Mouse (Mus musculus): Measurements from ENCODE around the gene Ppp1ca.
A peak's percentile ranks its signal among the peaks of the same experiment; 100 is the strongest.

Ppp1ca gene

GRCm38 (mm10) chr19:4191528-4192250 is at the start of gene Ppp1ca:
TSS of gene Ppp1ca (plus strand) at chr19:4192065.
- peak; percentile 91 for DNase-seq (ENCODE audit: low spot score)

DNA sequence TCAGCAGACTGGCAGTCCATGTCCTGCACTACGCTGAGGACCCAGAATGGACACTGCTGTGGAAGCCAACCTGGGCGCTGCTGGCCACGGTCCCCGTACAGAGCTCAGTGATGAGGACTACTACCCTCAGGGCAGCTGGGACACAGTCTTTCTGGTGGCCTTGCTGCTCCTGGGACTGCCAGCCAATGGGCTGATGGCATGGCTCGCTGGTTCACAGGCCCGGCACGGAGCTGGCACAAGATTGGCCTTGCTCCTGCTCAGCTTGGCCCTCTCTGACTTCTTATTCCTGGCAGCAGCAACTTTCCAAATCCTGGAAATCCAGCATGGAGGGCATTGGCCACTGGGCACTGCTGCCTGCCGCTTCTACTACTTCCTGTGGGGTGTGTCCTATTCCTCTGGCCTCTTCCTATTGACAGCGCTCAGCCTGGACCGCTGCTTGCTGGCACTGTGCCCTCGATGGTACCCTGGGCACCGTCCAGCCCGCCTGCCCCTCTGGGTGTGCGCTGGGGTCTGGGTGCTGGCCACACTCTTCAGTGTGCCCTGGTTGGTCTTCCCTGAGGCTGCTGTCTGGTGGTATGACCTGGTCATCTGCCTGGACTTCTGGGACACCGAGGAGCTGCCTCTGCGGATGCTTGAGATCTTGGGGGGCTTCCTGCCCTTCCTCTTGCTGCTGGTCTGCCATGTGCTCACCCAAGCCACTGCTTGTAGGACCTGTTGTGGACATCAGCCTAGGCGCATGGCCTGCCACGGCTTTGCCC is 49.3 kb upstream of the Ppp1ca start:
- no peak for DNase-seq (ENCODE audit: low spot score)

- DNase-seq (ENCODE audit: low spot score), result no peak
Observed at GRCm38 (mm10) chr19:4143759-4144268, 48.1 kb upstream of the Ppp1ca start, which contains the start of gene Cabp4. TSS of gene Cabp4 (minus strand) at chr19:4144033.

DNA sequence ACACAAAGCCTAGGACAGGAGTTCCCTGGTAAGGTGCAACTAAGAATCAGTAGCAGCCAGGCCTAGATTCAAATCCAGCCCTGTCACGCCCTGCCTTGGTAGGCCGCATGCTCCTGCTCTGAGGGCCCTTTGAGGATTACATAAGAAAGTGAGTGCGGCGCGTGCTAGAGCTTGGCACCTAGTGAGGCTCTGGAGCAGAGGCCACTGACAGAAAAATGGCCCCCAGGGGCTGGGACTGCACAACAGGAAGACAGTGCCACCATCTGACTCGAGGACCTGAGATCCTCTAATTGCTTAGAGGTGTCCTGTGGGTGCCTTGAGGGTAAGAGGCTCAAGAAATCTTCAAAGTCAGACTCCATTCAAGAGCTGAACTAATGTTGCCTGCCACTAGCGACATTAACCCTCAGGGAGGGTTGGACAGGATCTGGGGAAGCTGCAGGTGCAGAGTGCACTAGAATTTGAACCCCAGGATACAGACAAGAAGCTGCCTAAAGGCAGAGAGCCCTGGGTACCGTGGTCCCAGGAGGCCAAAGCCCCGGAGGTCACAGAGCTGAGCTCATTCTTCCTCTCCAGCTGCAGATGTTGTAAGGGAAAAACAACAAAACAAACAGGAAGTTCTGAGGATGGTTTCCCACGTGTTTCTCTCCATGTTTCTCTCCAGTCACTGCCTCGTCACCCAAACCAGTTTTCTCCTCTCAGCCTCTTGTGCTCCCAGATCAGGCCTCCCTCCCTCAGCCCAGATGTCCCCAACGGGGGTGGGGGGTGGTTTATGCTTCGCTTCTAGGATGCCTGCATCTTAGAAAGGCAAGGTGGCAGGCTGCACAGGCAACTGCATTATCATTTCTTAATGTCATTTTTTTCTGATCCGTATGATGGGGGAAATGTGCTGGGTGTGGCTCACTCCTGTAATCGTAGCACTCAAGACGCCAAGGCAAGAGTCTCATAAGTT is 47.0 kb upstream of the Ppp1ca start:
- DNase-seq (ENCODE audit: low spot score), result no peak

DNA sequence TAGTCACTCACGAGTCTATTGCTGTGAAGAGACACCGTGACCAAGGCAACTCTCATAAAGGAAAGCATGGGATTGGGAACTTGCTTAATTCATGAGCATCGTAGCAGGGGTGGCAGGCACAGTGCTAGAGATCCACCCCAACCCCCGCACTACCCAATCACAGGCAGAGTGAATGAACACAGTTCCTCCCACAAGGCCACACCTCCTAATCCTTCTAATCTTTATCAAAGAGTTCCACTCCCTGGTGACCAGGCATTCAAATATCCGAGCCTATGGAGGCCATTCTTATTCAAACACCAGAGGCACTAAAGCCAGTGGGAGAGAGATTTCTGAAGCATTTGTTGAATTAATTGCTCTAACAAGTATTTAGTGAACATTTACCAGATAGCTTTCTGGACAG is 45.9 kb upstream of the Ppp1ca start:
- DNase-seq (ENCODE audit: low spot score), result no peak

DNA sequence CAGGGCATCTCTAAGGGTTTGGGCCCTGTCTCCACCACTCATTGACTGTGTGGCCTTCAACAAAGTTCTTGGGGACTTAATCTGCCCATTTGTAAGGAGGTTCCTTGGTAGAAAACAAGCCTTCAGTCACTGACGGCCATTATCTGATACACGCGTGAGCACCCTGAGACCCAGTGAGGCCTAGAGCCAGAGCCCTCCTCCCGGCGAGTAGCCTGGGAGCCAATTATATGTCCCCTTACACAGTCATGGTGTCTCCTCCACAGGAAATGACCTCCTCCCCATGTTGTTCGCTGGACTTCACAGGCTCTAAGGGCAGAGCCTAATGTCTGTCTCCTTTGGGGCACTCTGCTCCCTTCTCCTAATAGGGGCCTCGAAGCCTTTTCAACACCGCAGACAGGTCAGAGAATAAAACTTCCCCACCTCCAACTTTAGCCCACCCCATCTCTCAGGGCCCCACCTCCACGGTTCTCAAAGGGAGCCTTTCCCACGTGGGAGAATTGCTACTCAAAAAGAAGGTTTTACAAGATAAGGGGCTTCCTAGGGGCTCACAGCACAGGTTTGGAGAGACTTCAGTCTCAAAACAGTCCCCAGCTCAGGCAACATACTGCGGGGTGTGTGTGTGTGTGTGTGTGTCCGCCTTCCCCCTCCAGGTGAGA is 45.4 kb upstream of the Ppp1ca start:
- no peak for DNase-seq (ENCODE audit: low spot score)

DNA sequence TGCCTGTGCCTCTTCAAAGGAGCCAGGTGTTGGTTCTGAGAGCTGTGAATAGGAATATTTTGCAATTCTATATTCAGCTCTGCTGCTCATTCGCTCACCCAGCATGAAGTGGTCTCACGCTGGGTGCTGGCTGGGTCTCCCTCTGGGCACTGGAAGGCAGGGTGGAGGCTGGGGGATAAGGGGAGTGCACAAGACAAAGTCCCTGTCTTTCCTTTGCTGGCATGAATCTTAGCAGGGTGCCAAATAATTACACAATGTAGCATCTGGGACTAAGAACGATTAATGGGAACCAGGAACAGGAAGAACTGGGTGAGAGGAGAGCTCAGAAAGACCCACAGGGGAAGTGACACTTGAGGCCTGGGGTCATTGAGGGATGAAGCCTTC is 44.9 kb upstream of the Ppp1ca start:
- no peak for DNase-seq (ENCODE audit: low spot score)

- DNase-seq (ENCODE audit: low spot score), result no peak
Observed at GRCm38 (mm10) chr19:4147782-4148490, 43.9 kb upstream of the Ppp1ca start.

GRCm38 (mm10) chr19:4148491-4148806 is 43.4 kb upstream of the Ppp1ca start, which contains the start of gene Coro1b:
TSS of gene Coro1b (plus strand) at chr19:4148619.
- DNase-seq (ENCODE audit: low spot score), result peak; percentile 96

DNA sequence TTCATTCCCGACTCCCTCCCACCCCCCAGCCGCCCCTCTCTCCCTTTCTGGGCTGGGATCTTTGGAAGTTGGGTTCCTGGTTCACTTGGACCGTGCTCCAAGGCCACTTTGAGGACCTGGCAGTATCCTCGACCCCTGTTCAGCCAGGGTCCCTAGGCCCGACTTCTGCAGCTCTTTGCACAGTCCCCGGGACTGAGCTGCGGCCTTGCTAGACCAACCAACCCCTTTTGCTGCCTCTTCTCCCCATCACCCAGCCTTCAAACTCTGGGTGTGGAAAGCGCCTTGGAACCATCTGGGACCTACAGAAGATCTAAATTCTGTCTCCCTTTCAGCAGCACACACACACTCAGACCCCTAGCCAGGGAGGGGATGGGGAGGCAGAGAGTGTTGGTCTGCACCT is 43.0 kb upstream of the Ppp1ca start:
- DNase-seq (ENCODE audit: low spot score), result no peak

GRCm38 (mm10) chr19:4149283-4149682 is 42.6 kb upstream of the Ppp1ca start:
- no peak for DNase-seq (ENCODE audit: low spot score)

DNA sequence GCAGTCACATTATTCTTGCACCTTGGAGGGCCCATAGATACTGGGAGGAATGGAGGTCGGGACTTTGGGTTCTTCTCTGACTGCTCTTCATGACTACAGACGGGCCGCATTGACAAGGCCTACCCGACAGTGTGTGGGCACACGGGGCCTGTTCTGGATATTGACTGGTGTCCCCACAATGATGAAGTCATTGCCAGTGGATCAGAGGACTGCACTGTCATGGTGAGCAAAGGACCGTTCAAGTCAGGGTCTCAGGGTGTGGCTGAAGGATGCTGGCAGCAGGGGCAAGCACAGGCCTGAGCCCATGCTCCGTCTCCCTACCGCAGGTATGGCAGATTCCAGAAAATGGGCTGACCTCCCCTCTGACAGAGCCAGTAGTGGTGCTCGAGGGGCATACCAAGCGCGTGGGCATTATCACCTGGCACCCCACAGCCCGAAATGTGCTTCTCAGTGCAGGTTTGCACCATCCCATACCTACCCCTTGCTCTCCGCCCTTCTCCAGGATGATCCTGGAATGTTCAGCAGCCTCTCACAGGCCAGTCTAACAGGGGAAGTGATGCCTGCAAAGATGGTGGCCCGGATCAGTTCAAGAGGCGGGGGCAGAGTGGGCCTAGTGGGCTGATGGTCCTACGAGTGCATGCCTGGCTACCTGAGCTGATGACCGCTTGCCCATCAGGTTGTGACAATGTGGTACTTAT is 42.0 kb upstream of the Ppp1ca start:
- no peak for DNase-seq (ENCODE audit: low spot score)

- DNase-seq (ENCODE audit: low spot score), result no peak
Observed at GRCm38 (mm10) chr19:4150567-4151487, 41.0 kb upstream of the Ppp1ca start.

- DNase-seq (ENCODE audit: low spot score), result no peak
Observed at GRCm38 (mm10) chr19:4151488-4151860, 40.4 kb upstream of the Ppp1ca start.

- no peak for DNase-seq (ENCODE audit: low spot score)
Observed at GRCm38 (mm10) chr19:4151898-4152297, 40.0 kb upstream of the Ppp1ca start.

- DNase-seq (ENCODE audit: low spot score), result no peak
Observed at GRCm38 (mm10) chr19:4152445-4153231, 39.2 kb upstream of the Ppp1ca start.

DNA sequence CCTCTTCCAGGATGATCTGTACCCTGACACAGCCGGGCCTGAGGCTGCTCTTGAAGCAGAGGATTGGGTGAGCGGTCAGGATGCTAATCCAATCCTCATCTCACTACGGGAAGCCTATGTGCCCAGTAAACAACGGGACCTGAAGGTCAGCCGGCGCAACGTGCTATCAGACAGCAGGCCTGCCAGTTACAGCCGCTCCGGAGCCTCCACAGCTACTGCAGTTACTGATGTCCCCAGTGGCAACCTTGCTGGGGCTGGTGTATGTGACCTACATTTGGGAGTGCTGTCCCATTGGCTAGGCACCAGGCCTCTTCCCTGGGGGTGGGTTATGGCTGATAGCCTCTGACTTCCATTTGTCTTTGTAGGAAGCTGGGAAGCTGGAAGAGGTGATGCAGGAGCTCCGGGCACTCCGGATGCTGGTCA is 38.6 kb upstream of the Ppp1ca start, which contains the start of gene Ptprcap:
TSS of gene Ptprcap (plus strand) at position 373 of the 423 bp plus-strand sequence.
- no peak for DNase-seq (ENCODE audit: low spot score)

GRCm38 (mm10) chr19:4154437-4155222 is 37.2 kb upstream of the Ppp1ca start:
- DNase-seq (ENCODE audit: low spot score), result no peak
